Mouse (Mus musculus) cerebellum, postnatal 14 days (tissue): ENCODE measurements around the gene Prkcb.

Experiments
- DNase-seq, 2 experiments: peaks; one replicate each; pipeline ENCODE4 v3.0.0; 2021; ENCODE audit warnings: mixed read lengths in 2 of 2

Gene Prkcb

GRCm38 (mm10) chr7:122327942-122328341 lies 39.4 kb downstream of the Prkcb start:
- DNase-seq, result no peak

GRCm38 (mm10) chr7:122328466-122328865 lies 39.9 kb downstream of the Prkcb start:
- no peak for DNase-seq

- peak in 1 of 2 experiments; percentile 49 for DNase-seq
Measured at GRCm38 (mm10) chr7:122329588-122329987, 41.0 kb downstream of the Prkcb start.

GRCm38 (mm10) chr7:122333686-122334085 lies 45.1 kb downstream of the Prkcb start:
- DNase-seq, result no peak

GRCm38 (mm10) chr7:122337302-122337701 lies 48.8 kb downstream of the Prkcb start:
- no peak for DNase-seq

GRCm38 (mm10) chr7:122338055-122338454 lies 49.5 kb downstream of the Prkcb start:
- DNase-seq, result peak; percentile 51 to 72

GRCm38 (mm10) chr7:122339476-122339875 lies 50.9 kb downstream of the Prkcb start:
- peak; percentile 78 to 85 for DNase-seq

- DNase-seq, result no peak
Measured at GRCm38 (mm10) chr7:122341813-122342212, 53.3 kb downstream of the Prkcb start.

- no peak for DNase-seq
Measured at GRCm38 (mm10) chr7:122344656-122345055, 56.1 kb downstream of the Prkcb start.

- peak in 1 of 2 experiments; percentile 46 for DNase-seq
Measured at GRCm38 (mm10) chr7:122346251-122347242, 58.0 kb downstream of the Prkcb start.

GRCm38 (mm10) chr7:122347433-122347832 lies 58.9 kb downstream of the Prkcb start:
- peak in 1 of 2 experiments; percentile 8 for DNase-seq

GRCm38 (mm10) chr7:122349961-122350360 lies 61.4 kb downstream of the Prkcb start:
- no peak for DNase-seq

- no peak for DNase-seq
Measured at GRCm38 (mm10) chr7:122350741-122351140, 62.2 kb downstream of the Prkcb start.

GRCm38 (mm10) chr7:122351816-122352215 lies 63.3 kb downstream of the Prkcb start:
- DNase-seq, result no peak

GRCm38 (mm10) chr7:122352566-122353277 lies 64.2 kb downstream of the Prkcb start:
- no peak for DNase-seq

- DNase-seq, result no peak
Measured at GRCm38 (mm10) chr7:122353329-122353728, 64.8 kb downstream of the Prkcb start.

GRCm38 (mm10) chr7:122356941-122357340 lies 68.4 kb downstream of the Prkcb start:
- DNase-seq, result no peak

- peak; percentile 61 to 62 for DNase-seq
Measured at GRCm38 (mm10) chr7:122357847-122358246, 69.3 kb downstream of the Prkcb start.

- DNase-seq, result no peak
Measured at GRCm38 (mm10) chr7:122366635-122367034, 78.1 kb downstream of the Prkcb start.

- no peak for DNase-seq
Measured at GRCm38 (mm10) chr7:122367303-122368007, 78.9 kb downstream of the Prkcb start.

GRCm38 (mm10) chr7:122370488-122370887 lies 81.9 kb downstream of the Prkcb start:
- no peak for DNase-seq

GRCm38 (mm10) chr7:122371947-122372346 lies 83.4 kb downstream of the Prkcb start:
- DNase-seq, result no peak

- DNase-seq, result no peak
Measured at GRCm38 (mm10) chr7:122372349-122372748, 83.8 kb downstream of the Prkcb start.
